In the genomic region with DNA sequence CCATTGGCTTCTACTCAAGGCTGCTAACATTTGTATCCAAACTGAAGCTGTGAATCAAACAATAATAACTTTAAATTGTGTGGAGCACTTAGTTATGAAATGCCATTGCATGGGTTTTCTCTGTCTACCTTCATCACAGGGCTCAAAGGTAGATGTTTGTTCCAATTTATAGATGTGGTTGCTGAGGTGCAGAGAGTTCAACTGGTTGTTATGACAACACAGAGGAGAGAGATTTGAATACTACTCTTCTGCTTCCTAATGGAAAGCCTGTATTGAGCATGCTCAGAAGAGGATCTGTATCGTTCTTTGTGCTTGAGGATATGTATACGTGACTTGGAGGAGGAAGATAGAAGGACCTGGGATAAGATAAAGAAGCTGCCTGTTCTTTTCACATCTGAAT, we compare ENCODE assay signal across 32 mouse cellular contexts.
DNase-seq lines count a peak whose midpoint lies in the region; ATAC-seq lines count a peak whose summit lies in the region.
"Had no signal": no experiment of that assay in that cellular context is flagged by ENCODE, and none has a peak within 500 bp of the region (broad histone marks: within the 10 kb centered on the region; RNA-seq: fewer than 3 reads in every experiment).

No protein-coding gene starts in this region.

- DNase-seq in heart, adult 11 months = peak; percentile 4
- DNase-seq in CD4-positive, CD25-positive, alpha-beta regulatory T cell, adult 2 months (ENCODE audit: low read depth, low spot score) = peak; percentile 36
- no peak for DNase-seq in left cerebral cortex, adult 8-10 months (ENCODE audit: low spot score in 2 of 2)
- DNase-seq in yolk sac, embryonic 10.5 days (ENCODE audit: low spot score) = no peak
- DNase-seq in left cerebral cortex, postnatal 14 days (ENCODE audit: low spot score in 2 of 2) = no peak
- DNase-seq: adrenal gland, adult 8-10 months; adrenal gland, postnatal 25 days; B cell, adult 2 months; cerebellum, adult 11 months; cerebellum, adult 2 months; cerebellum, adult 9-11 months; cerebellum, postnatal 36 days; embryo, embryonic 11 days; gastrocnemius, postnatal 10 days; gastrocnemius, postnatal 36 days; heart, adult 18-20 months; kidney, adult 11 months had no signal

- no peaks in the 10 kb centered on the region for H3K36me3 ChIP-seq in heart, embryonic 11.5 days (ENCODE audit: control insufficient read depth, insufficient read depth, low read length)
- H3K36me3 ChIP-seq: embryonic facial prominence, embryonic 10.5 days; embryonic facial prominence, embryonic 13.5 days; forebrain, embryonic 12.5 days; forebrain, embryonic 15.5 days; G1E; heart, embryonic 10.5 days; hindbrain, embryonic 10.5 days; hindbrain, embryonic 13.5 days; intestine, embryonic 15.5 days had no signal

- H3K9ac ChIP-seq in heart, embryonic 11.5 days (ENCODE audit: low read depth, low read length) = no peak overlapping the region
- H3K9ac ChIP-seq: embryonic facial prominence, embryonic 13.5 days; forebrain, embryonic 12.5 days; forebrain, embryonic 15.5 days; hindbrain, embryonic 13.5 days; intestine, embryonic 15.5 days had no signal

- H3K27me3 ChIP-seq in heart, embryonic 11.5 days (ENCODE audit: control insufficient read depth, insufficient read depth, low read length) = no peaks in the 10 kb centered on the region
- H3K27me3 ChIP-seq: CH12.LX; embryonic facial prominence, embryonic 13.5 days; forebrain, embryonic 12.5 days; forebrain, embryonic 15.5 days; hindbrain, embryonic 13.5 days; intestine, embryonic 15.5 days had no signal

- intact Hi-C loops in left cerebral cortex, postnatal 14 days (cut with DNase I) = no loop called here

- no peaks in the 10 kb centered on the region for H3K9me3 ChIP-seq in heart, embryonic 11.5 days (replicated peaks; ENCODE audit: control insufficient read depth, low read length)
- H3K9me3 ChIP-seq: embryonic facial prominence, embryonic 10.5 days; embryonic facial prominence, embryonic 13.5 days; forebrain, embryonic 12.5 days; forebrain, embryonic 15.5 days; G1E; heart, embryonic 10.5 days; hindbrain, embryonic 10.5 days; hindbrain, embryonic 13.5 days; intestine, embryonic 15.5 days had no signal

- no peak overlapping the region for H3K4me3 ChIP-seq in heart, embryonic 11.5 days (ENCODE audit: low read depth, low read length)
- H3K4me3 ChIP-seq: embryonic facial prominence, embryonic 10.5 days; embryonic facial prominence, embryonic 13.5 days; erythroblast, embryonic 14.5 days; forebrain, embryonic 12.5 days; forebrain, embryonic 15.5 days; heart, embryonic 10.5 days; hindbrain, embryonic 10.5 days; hindbrain, embryonic 13.5 days; intestine, embryonic 15.5 days had no signal

- no peak overlapping the region for H3K27ac ChIP-seq in heart, embryonic 11.5 days (ENCODE audit: low read depth, low read length)
- H3K27ac ChIP-seq: embryonic facial prominence, embryonic 10.5 days; embryonic facial prominence, embryonic 13.5 days; forebrain, embryonic 12.5 days; forebrain, embryonic 15.5 days; heart, embryonic 10.5 days; hindbrain, embryonic 10.5 days; hindbrain, embryonic 13.5 days; intestine, embryonic 15.5 days had no signal

- 50% methylated on average over 2 of the region's 2 CpGs for WGBS in heart, embryonic 11.5 days (ENCODE audit: insufficient replicate concordance)

- no peak overlapping the region for H3K4me2 ChIP-seq in heart, embryonic 11.5 days
- H3K4me2 ChIP-seq: embryonic facial prominence, embryonic 13.5 days; forebrain, embryonic 12.5 days; forebrain, embryonic 15.5 days; hindbrain, embryonic 13.5 days; intestine, embryonic 15.5 days had no signal

- ATAC-seq in heart, embryonic 11.5 days (replicated peaks; ENCODE audit: insufficient number of reproducible peaks, low FRiP score, low TSS enrichment) = no peak
- peak; percentile 54 for ATAC-seq in activated CD4-positive, CD25-positive, alpha-beta regulatory T cell, adult 4 months
- ATAC-seq: forebrain, embryonic 15.5 days; hindbrain, embryonic 16.5 days; intestine, embryonic 15.5 days; Patski had no signal

- H3K4me1 ChIP-seq in heart, embryonic 11.5 days (ENCODE audit: control insufficient read depth, insufficient read depth, low read length) = 0 out of 2 replicates have a peak, but pooled peaks cover 3% of the 10 kb centered on the region
- H3K4me1 ChIP-seq: embryonic facial prominence, embryonic 10.5 days; embryonic facial prominence, embryonic 13.5 days; forebrain, embryonic 15.5 days; intestine, embryonic 15.5 days had no signal

Comparison
In these comparisons a context has a peak if more than half of its experiments do, and no peak if none do; other contexts are left out.
1. DNase-seq: peak in heart, adult 11 months (single experiment) and CD4-positive, CD25-positive, alpha-beta regulatory T cell, adult 2 months (single experiment); none in left cerebral cortex, adult 8-10 months (0 of 2), yolk sac, embryonic 10.5 days (single experiment) and left cerebral cortex, postnatal 14 days (0 of 2).